Mouse (Mus musculus): ENCODE data around the gene Cyp2c37.
"Not testable (repeated sequence)": the region's sequence is repeated elsewhere in the genome, so short reads cannot be mapped to it uniquely, and the experiment has no call there.

Gene Cyp2c37

GRCm38 (mm10) chr19:39992140-39992539 lies at the start of gene Cyp2c37:
Cyp2c37 (plus strand) TSS chr19:39992424.
- DNase-seq (ENCODE audit: low read depth, low spot score): not testable (repeated sequence)

- DNase-seq (ENCODE audit: low read depth, low spot score): not testable (repeated sequence)
Measured at GRCm38 (mm10) chr19:39960861-39961260, 31.4 kb upstream of the Cyp2c37 start.

DNA sequence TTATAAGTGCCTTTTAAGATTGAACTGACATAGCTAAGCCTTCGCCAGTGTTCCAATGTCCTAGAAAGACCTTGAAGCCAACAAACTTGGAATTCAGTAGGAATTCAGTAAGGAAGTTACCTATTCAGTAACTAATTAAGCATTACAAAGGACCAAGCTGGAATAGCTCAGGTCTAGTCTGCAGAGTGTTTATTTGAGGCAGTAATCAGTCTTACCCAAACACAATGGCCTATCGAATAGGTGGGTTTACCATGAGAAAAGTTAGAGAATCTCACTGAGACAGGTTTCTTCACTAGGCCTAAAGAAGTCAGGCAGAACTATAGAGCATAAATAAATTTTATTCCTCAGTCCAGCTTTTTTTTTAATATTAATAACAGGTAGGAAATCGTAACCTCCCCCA lies 21.1 kb upstream of the Cyp2c37 start:
- not testable (repeated sequence) for DNase-seq (ENCODE audit: low read depth, low spot score)

DNA sequence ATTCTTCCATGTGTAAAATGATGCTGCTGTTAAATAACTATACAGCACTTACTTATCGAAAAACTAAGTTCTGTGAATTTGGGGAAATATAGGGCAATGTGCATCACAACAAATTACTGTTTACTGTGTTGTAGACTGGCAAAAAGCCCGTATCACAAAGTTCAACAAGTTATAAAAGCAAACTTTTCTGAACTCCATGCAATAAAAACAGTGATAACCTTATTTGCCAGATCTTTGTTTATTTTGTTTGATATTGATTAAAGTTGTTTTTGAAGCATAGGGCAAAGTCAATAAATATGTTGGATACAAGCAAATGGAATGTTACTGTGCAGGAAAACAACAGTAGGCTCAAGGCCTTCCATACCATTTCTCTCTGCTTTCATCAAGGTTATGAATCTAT lies 2.8 kb upstream of the Cyp2c37 start:
- no peak for DNase-seq (ENCODE audit: low read depth, low spot score)
